Mouse (Mus musculus): ENCODE results near the gene Pde10a.

GRCm38 (mm10) chr17:8787762-8788161 is 262.6 kb downstream of the Pde10a start:
- TF ChIP-seq MXI1 (IDR thresholded peaks at IDR 0.05; ENCODE audit: low read depth, low read length) (no peak), CTCF (conservative IDR thresholded peaks at IDR 0.05 in 1 of 2, IDR thresholded peaks at IDR 0.05 in 1 of 2; ENCODE audit: low read depth in 2 of 2, low read length in 2 of 2) (no peak), ELF1 (IDR thresholded peaks at IDR 0.05; ENCODE audit: low read depth, low read length) (no peak), SIN3A (IDR thresholded peaks at IDR 0.05; ENCODE audit: low read length) (no peak), POLR2A (IDR thresholded peaks at IDR 0.05; ENCODE audit: low read depth, low read length) (no peak), USF2 (conservative IDR thresholded peaks at IDR 0.05; ENCODE audit: low read depth, low read length) (no peak)

All from CH12.LX (cell line).